Mouse (Mus musculus): Measurements from ENCODE around the gene Hoxb13. TPM values are rescaled to one million over a fixed set of nuclear protein-coding genes. Genes with fewer than 3 reads are reported as not detected.

Hoxb13 gene
- polyA plus RNA-seq, 1 experiment from 2014 or later = not detected

- 4% methylated on average over 5 of the region's 5 CpGs for WGBS
- ATAC-seq (ENCODE audit: extremely low read depth, insufficient number of reproducible peaks, low FRiP score, low TSS enrichment) = no peak
Observed at GRCm38 (mm10) chr11:96191132-96191531, 3.0 kb upstream of the Hoxb13 start.

GRCm38 (mm10) chr11:96194401-96194710, 240 bp downstream of the Hoxb13 start:
- peaks cover 10% of the 10 kb centered on the region; the same call in 1 of the 2 replicates for H3K4me1 ChIP-seq
- H3K4me2 ChIP-seq = peak overlapping the region; percentile 46
- 3% methylated on average over 10 of the region's 10 CpGs for WGBS
- no peak for ATAC-seq (ENCODE audit: extremely low read depth, insufficient number of reproducible peaks, low FRiP score, low TSS enrichment)
- peaks cover 100% of the 10 kb centered on the region for H3K27me3 ChIP-seq (replicated peaks)
- peak overlapping the region; percentile 29 for H3K4me3 ChIP-seq
- no peaks in the 10 kb centered on the region for H3K36me3 ChIP-seq
- no peak overlapping the region for H3K27ac ChIP-seq (replicated peaks)
- H3K9me3 ChIP-seq = no peaks in the 10 kb centered on the region
- no peak overlapping the region for H3K9ac ChIP-seq

More at GRCm38 (mm10) chr11:96191132-96191531, 3.0 kb upstream of the Hoxb13 start:
- H3K27ac ChIP-seq (replicated peaks) = no peak overlapping the region
- no peaks in the 10 kb centered on the region for H3K9me3 ChIP-seq
- H3K9ac ChIP-seq = no peak overlapping the region
- peaks cover 100% of the 10 kb centered on the region for H3K27me3 ChIP-seq (replicated peaks)
- H3K4me2 ChIP-seq = no peak overlapping the region
- peaks cover 10% of the 10 kb centered on the region; the same call in 1 of the 2 replicates for H3K4me1 ChIP-seq
- no peak overlapping the region for H3K4me3 ChIP-seq
- H3K36me3 ChIP-seq = no peaks in the 10 kb centered on the region

- Histone ChIP-seq H3K27ac (replicated peaks) (no peak overlapping the region), H3K4me2 (no peak overlapping the region), H3K9ac (no peak overlapping the region), H3K27me3 (replicated peaks) (peaks cover 100% of the 10 kb centered on the region), H3K36me3 (no peaks in the 10 kb centered on the region), H3K4me1 (peaks cover 8% of the 10 kb centered on the region; the same call in 1 of the 2 replicates), H3K9me3 (no peaks in the 10 kb centered on the region), H3K4me3 (no peak overlapping the region)
- ATAC-seq (ENCODE audit: extremely low read depth, insufficient number of reproducible peaks, low FRiP score, low TSS enrichment) = no peak
- whole genome bisulfite sequencing = 9% methylated on average over 11 of the region's 11 CpGs
Observed at GRCm38 (mm10) chr11:96194961-96195640, 985 bp downstream of the Hoxb13 start.

- Histone ChIP-seq H3K4me1 (peaks cover 6% of the 10 kb centered on the region; the same call in 1 of the 2 replicates), H3K9me3 (no peaks in the 10 kb centered on the region), H3K27me3 (replicated peaks) (peaks cover 100% of the 10 kb centered on the region), H3K36me3 (no peaks in the 10 kb centered on the region), H3K9ac (no peak overlapping the region), H3K4me2 (no peak overlapping the region), H3K4me3 (no peak overlapping the region), H3K27ac (replicated peaks) (no peak overlapping the region)
- WGBS = 2% methylated on average over 20 of the region's 20 CpGs
- ATAC-seq (ENCODE audit: extremely low read depth, insufficient number of reproducible peaks, low FRiP score, low TSS enrichment) = no peak
Observed at GRCm38 (mm10) chr11:96195769-96196280, 1.7 kb downstream of the Hoxb13 start.

GRCm38 (mm10) chr11:96198642-96199041, 4.5 kb downstream of the Hoxb13 start:
- Histone ChIP-seq H3K4me2 (no peak overlapping the region), H3K9ac (no peak overlapping the region), H3K4me1 (peaks cover 9% of the 10 kb centered on the region), H3K9me3 (no peaks in the 10 kb centered on the region), H3K27ac (replicated peaks) (no peak overlapping the region), H3K27me3 (replicated peaks) (peaks cover 100% of the 10 kb centered on the region), H3K4me3 (no peak overlapping the region), H3K36me3 (no peaks in the 10 kb centered on the region)
- ATAC-seq (ENCODE audit: extremely low read depth, insufficient number of reproducible peaks, low FRiP score, low TSS enrichment) = no peak
- 2% methylated on average over 12 of the region's 12 CpGs for WGBS

- no peak for ATAC-seq (ENCODE audit: extremely low read depth, insufficient number of reproducible peaks, low FRiP score, low TSS enrichment)
- H3K4me3 ChIP-seq = no peak overlapping the region
- WGBS = 3% methylated on average over 22 of the region's 22 CpGs
Observed at GRCm38 (mm10) chr11:96199181-96200086, 5.3 kb downstream of the Hoxb13 start.

GRCm38 (mm10) chr11:96200183-96200655, 6.1 kb downstream of the Hoxb13 start:
- no peak overlapping the region for H3K27ac ChIP-seq (replicated peaks)
- ATAC-seq (ENCODE audit: extremely low read depth, insufficient number of reproducible peaks, low FRiP score, low TSS enrichment) = no peak
- peaks cover 7% of the 10 kb centered on the region; the same call in 1 of the 2 replicates for H3K4me1 ChIP-seq

More at GRCm38 (mm10) chr11:96199181-96200086, 5.3 kb downstream of the Hoxb13 start:
- H3K4me1 ChIP-seq = peaks cover 7% of the 10 kb centered on the region; the same call in 1 of the 2 replicates
- H3K9ac ChIP-seq = no peak overlapping the region
- H3K4me2 ChIP-seq = no peak overlapping the region
- H3K27me3 ChIP-seq (replicated peaks) = peaks cover 100% of the 10 kb centered on the region
- H3K9me3 ChIP-seq = no peaks in the 10 kb centered on the region
- H3K36me3 ChIP-seq = no peaks in the 10 kb centered on the region
- H3K27ac ChIP-seq (replicated peaks) = no peak overlapping the region

GRCm38 (mm10) chr11:96201741-96202140, 7.6 kb downstream of the Hoxb13 start:
- Histone ChIP-seq H3K9me3 (no peaks in the 10 kb centered on the region), H3K27ac (replicated peaks) (no peak overlapping the region), H3K4me1 (peaks cover 7% of the 10 kb centered on the region; the same call in 1 of the 2 replicates), H3K9ac (no peak overlapping the region), H3K27me3 (replicated peaks) (peaks cover 99% of the 10 kb centered on the region), H3K4me2 (no peak overlapping the region), H3K4me3 (no peak overlapping the region), H3K36me3 (no peaks in the 10 kb centered on the region)
- ATAC-seq (ENCODE audit: extremely low read depth, insufficient number of reproducible peaks, low FRiP score, low TSS enrichment) = no peak

More at GRCm38 (mm10) chr11:96200183-96200655, 6.1 kb downstream of the Hoxb13 start:
- Histone ChIP-seq H3K9me3 (no peaks in the 10 kb centered on the region), H3K36me3 (no peaks in the 10 kb centered on the region), H3K9ac (no peak overlapping the region), H3K4me3 (no peak overlapping the region), H3K4me2 (no peak overlapping the region), H3K27me3 (replicated peaks) (peaks cover 99% of the 10 kb centered on the region)
- WGBS = under 1% methylated on average over 14 of the region's 14 CpGs

GRCm38 (mm10) chr11:96202401-96203081, 8.4 kb downstream of the Hoxb13 start:
- Histone ChIP-seq H3K4me3 (no peak overlapping the region), H3K9ac (no peak overlapping the region)

GRCm38 (mm10) chr11:96203182-96203788, 9.2 kb downstream of the Hoxb13 start:
- Histone ChIP-seq H3K27ac (replicated peaks) (no peak overlapping the region), H3K36me3 (no peaks in the 10 kb centered on the region), H3K9me3 (no peaks in the 10 kb centered on the region), H3K4me3 (peak overlapping the region; percentile 8; the same call in 1 of the 2 replicates), H3K4me1 (peaks cover 7% of the 10 kb centered on the region; the same call in 1 of the 2 replicates), H3K9ac (no peak overlapping the region), H3K4me2 (no peak overlapping the region; the same call in 1 of the 2 replicates), H3K27me3 (replicated peaks) (peaks cover 99% of the 10 kb centered on the region)
- 1% methylated on average over 37 of the region's 37 CpGs for WGBS
- ATAC-seq (ENCODE audit: extremely low read depth, insufficient number of reproducible peaks, low FRiP score, low TSS enrichment) = no peak

More at GRCm38 (mm10) chr11:96202401-96203081, 8.4 kb downstream of the Hoxb13 start:
- WGBS = 1% methylated on average over 14 of the region's 14 CpGs
- H3K9me3 ChIP-seq = no peaks in the 10 kb centered on the region
- H3K36me3 ChIP-seq = no peaks in the 10 kb centered on the region
- H3K27ac ChIP-seq (replicated peaks) = no peak overlapping the region
- peaks cover 7% of the 10 kb centered on the region; the same call in 1 of the 2 replicates for H3K4me1 ChIP-seq
- no peak overlapping the region for H3K4me2 ChIP-seq
- H3K27me3 ChIP-seq (replicated peaks) = peaks cover 99% of the 10 kb centered on the region
- no peak for ATAC-seq (ENCODE audit: extremely low read depth, insufficient number of reproducible peaks, low FRiP score, low TSS enrichment)
